In the genomic region with DNA sequence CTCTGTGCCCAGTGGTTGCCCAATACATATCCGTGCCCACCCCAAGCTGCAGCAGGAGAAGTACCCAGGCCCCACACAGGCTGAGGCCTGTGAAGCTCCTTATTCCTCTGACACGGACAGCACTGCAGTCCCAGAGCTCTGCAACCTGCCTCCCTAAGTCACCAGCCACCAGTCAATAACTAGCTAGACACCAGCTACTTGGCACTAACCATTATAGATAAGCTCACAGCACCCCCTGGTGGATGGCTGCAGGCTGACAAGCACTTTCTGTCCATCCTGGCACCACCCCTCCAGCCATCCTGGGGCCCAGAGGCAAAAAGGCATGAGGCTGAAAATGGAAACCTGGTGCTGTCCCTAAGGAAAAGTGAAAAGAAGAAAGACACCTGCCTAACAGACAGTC, we compare ENCODE assay signal across 9 mouse cellular contexts. TPM values are rescaled to one million over a fixed set of nuclear protein-coding genes. Genes with fewer than 3 reads are reported as not detected.
DNase-seq lines count a peak whose midpoint lies in the region; ATAC-seq lines count a peak whose summit lies in the region.
"Had no signal": no experiment of that assay in that cellular context is flagged by ENCODE, and none has a peak within 500 bp of the region (broad histone marks: within the 10 kb centered on the region; RNA-seq: fewer than 3 reads in every experiment).

No protein-coding gene starts in this region.

- no peak overlapping the region for H3K4me3 ChIP-seq in hindbrain, embryonic 16.5 days (ENCODE audit: low read length)
- H3K4me3 ChIP-seq: midbrain, embryonic 12.5 days had no signal

- peaks cover 10% of the 10 kb centered on the region for H3K4me1 ChIP-seq in hindbrain, embryonic 16.5 days (ENCODE audit: control insufficient read depth, insufficient read depth, low read depth, low read length)

- H3K9me3 ChIP-seq in hindbrain, embryonic 16.5 days (ENCODE audit: control insufficient read depth, low read length), result no peaks in the 10 kb centered on the region
- H3K9me3 ChIP-seq: midbrain, embryonic 12.5 days had no signal

- no peak overlapping the region for H3K9ac ChIP-seq in hindbrain, embryonic 16.5 days (ENCODE audit: low read depth, low read length)
- H3K9ac ChIP-seq: midbrain, embryonic 12.5 days had no signal

- no peak overlapping the region for H3K4me2 ChIP-seq in hindbrain, embryonic 16.5 days (ENCODE audit: low read length)
- H3K4me2 ChIP-seq: midbrain, embryonic 12.5 days had no signal

- no peak overlapping the region for H3K27ac ChIP-seq in hindbrain, embryonic 16.5 days (ENCODE audit: low read depth, low read length)
- H3K27ac ChIP-seq: midbrain, embryonic 12.5 days had no signal

- H3K27me3 ChIP-seq in hindbrain, embryonic 16.5 days (replicated peaks; ENCODE audit: control insufficient read depth, insufficient read depth, low read length), result no peaks in the 10 kb centered on the region
- H3K27me3 ChIP-seq: midbrain, embryonic 12.5 days had no signal

- peak; percentile 83 for DNase-seq in R1 (ENCODE audit: low read depth, low spot score)
- DNase-seq in cerebellum, adult 8-10 months, result peak; percentile 96
- peak; percentile 88 to 91 for DNase-seq in layer of hippocampus, postnatal 36 days
- DNase-seq in right cerebral cortex, postnatal 25 days, result peak; percentile 82
- DNase-seq in urinary bladder, postnatal 36 days (ENCODE audit: low spot score in 2 of 2), result peak; percentile 80 to 86

- peak; percentile 62; the same call in 1 of the 2 replicates for ATAC-seq in frontal cortex, adult (ENCODE audit: low TSS enrichment)
- peak; percentile 41; the same call in 1 of the 2 replicates for ATAC-seq in hindbrain, embryonic 16.5 days
- peak; percentile 60; the same call in 1 of the 2 replicates for ATAC-seq in megakaryocyte-erythroid progenitor cell, adult 5-6 weeks (replicated peaks; ENCODE audit: low FRiP score, low TSS enrichment, poor library complexity, severe bottlenecking)

- WGBS in hindbrain, embryonic 16.5 days, result 29% methylated on average over 2 of the region's 2 CpGs

- H3K36me3 ChIP-seq in hindbrain, embryonic 16.5 days (ENCODE audit: control insufficient read depth, insufficient read depth, low read length), result no peaks in the 10 kb centered on the region
- H3K36me3 ChIP-seq: midbrain, embryonic 12.5 days had no signal

RNA-seq across cellular contexts. Expression of gene Ppp1r26, which starts 28.6 kb away (rescaled TPM):
- 14.5 and 17.4 TPM in 2 replicates for polyA plus RNA-seq in hindbrain, embryonic 16.5 days (2015; fragmentation: Nextera tagmentation; extraction: Ambion mirVana)
- total RNA-seq in layer of hippocampus, postnatal 36 days (2021), result 10 to 100 TPM; 14.5 to 18.0 TPM
- total RNA-seq in megakaryocyte-erythroid progenitor cell, adult 5-6 weeks (2014; fragmentation: Nextera tagmentation), result 0.39 and 0.74 TPM in 2 replicates
- total RNA-seq in megakaryocyte-erythroid progenitor cell, adult 5-6 weeks (2017), result 1.1 and 1.5 TPM in 2 replicates

RNA-seq across cellular contexts. Expression of gene 1700007K13Rik, which starts 48.1 kb away (rescaled TPM):
- polyA plus RNA-seq in hindbrain, embryonic 16.5 days (2015; fragmentation: Nextera tagmentation; extraction: Ambion mirVana), result 3.0 and 4.5 TPM in 2 replicates
- total RNA-seq in layer of hippocampus, postnatal 36 days (2021), result 1 to 10 TPM; 2.8 to 3.6 TPM
- total RNA-seq in megakaryocyte-erythroid progenitor cell, adult 5-6 weeks (2014; fragmentation: Nextera tagmentation), result not detected in 2 replicates
- total RNA-seq in megakaryocyte-erythroid progenitor cell, adult 5-6 weeks (2017), result not detected in 2 replicates

RNA-seq across cellular contexts. Expression of gene Mrps2, which starts 49.8 kb away (rescaled TPM):
- 48.2 and 51.4 TPM in 2 replicates for polyA plus RNA-seq in hindbrain, embryonic 16.5 days (2015; fragmentation: Nextera tagmentation; extraction: Ambion mirVana)
- total RNA-seq in layer of hippocampus, postnatal 36 days (2021), result 10 to 100 TPM; 34.6 to 36.3 TPM
- 48.2 and 49.4 TPM in 2 replicates for total RNA-seq in megakaryocyte-erythroid progenitor cell, adult 5-6 weeks (2014; fragmentation: Nextera tagmentation)
- total RNA-seq in megakaryocyte-erythroid progenitor cell, adult 5-6 weeks (2017), result 35.3 and 37.8 TPM in 2 replicates

Comparison
In these comparisons a context has a peak if more than half of its experiments do, and no peak if none do; other contexts are left out.
1. RNA of gene Ppp1r26, which starts 28.6 kb away (total RNA-seq): 14.5 to 18.0 TPM in layer of hippocampus, postnatal 36 days; 0.39 to 1.5 TPM in megakaryocyte-erythroid progenitor cell, adult 5-6 weeks; every median in the first group is over 4 times any median in the second.
2. Peak in every context shown above with its lines, with median percentiles within 50 percentile points of each other: DNase-seq and ATAC-seq.